Mouse (Mus musculus): ENCODE data around the gene Clpsl2.

DNA sequence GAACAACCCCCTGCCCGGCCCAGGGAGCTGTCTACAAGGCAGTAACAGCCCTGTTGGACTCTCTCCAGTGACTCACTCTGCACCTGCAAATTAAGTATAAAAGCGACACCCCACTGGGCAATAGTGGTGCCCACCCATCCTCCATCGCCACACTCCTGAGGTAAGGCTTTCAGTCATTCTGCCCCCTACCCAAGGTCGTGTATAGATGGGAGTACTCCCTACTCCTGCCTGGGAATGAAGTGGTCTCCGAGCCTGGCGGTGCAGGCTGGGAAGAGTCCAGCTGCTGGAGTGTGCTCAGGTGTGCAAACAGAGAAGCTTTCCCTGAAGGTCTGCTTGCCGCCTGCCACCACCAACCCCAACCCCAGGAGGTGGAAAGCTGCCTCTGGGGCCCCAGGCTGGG is 12.4 kb downstream of the Clpsl2 start:
- TF ChIP-seq CEBPB (IDR thresholded peaks at IDR 0.05; ENCODE audit: low read depth) (no peak), CTCF (IDR thresholded peaks at IDR 0.05; ENCODE audit: control insufficient read depth, insufficient read depth, insufficient read length) (no peak), FOSL1 (IDR thresholded peaks at IDR 0.05; ENCODE audit: insufficient read depth, low read length, poor library complexity, severe bottlenecking) (no peak), USF1 (IDR thresholded peaks at IDR 0.05; ENCODE audit: low read depth) (no peak), MYOG (IDR thresholded peaks at IDR 0.05; ENCODE audit: control insufficient read depth, extremely low read depth, insufficient read length) (no peak), MAX (IDR thresholded peaks at IDR 0.05) (no peak), MYOD1 (IDR thresholded peaks at IDR 0.05; ENCODE audit: control insufficient read depth, insufficient read length, low read depth) (no peak)

Data from C2C12 (cell line).